Mouse (Mus musculus) cerebellum, adult 2 months (tissue): ENCODE results near the gene Haao. TPM values are rescaled to one million over a fixed set of nuclear protein-coding genes. Genes with fewer than 3 reads are reported as not detected.

Experiments used
- DNase-seq, 2 experiments: peaks; one replicate each; pipeline ENCODE4 v3.0.0; 2021
- H3K27ac ChIP-seq: fragments of 200-500 bp; 2 replicates; pipeline ENCODE4 v1.5.1; 2012; ENCODE audit warnings: low read length, control low read depth, inconsistent platforms; ENCODE audit not compliant: insufficient read depth
- H3K27me3 ChIP-seq: fragments of 200-500 bp; 2 replicates; pipeline ENCODE4 v1.6.1; 2012; ENCODE audit warnings: inconsistent platforms, mild to moderate bottlenecking, low read length, moderate library complexity; ENCODE audit not compliant: control insufficient read depth, insufficient read depth
- H3K4me1 ChIP-seq: fragments of 200-500 bp; 2 replicates; pipeline ENCODE4 v1.6.1; 2011; ENCODE audit warnings: low read length; ENCODE audit not compliant: control insufficient read depth, insufficient read depth
- H3K4me3 ChIP-seq: fragments of 200-500 bp; replicated peaks from 2 replicates; pipeline ENCODE3; 2011; ENCODE audit warnings: mild to moderate bottlenecking, low read depth, low read length, control low read depth; ENCODE audit not compliant: insufficient read depth
- CTCF ChIP-seq: fragments of 200-500 bp; IDR thresholded peaks from 2 replicates; pipeline ENCODE4 v1.5.1; 2011; ENCODE audit warnings: low read depth, mild to moderate bottlenecking, control low read depth, low read length, moderate library complexity, borderline replicate concordance; ENCODE audit not compliant: insufficient read depth
- POLR2A ChIP-seq: fragments of 200-500 bp; IDR thresholded peaks from 2 replicates; pipeline ENCODE4 v1.6.1; 2011; ENCODE audit warnings: low read length, control low read depth, borderline replicate concordance; ENCODE audit not compliant: insufficient read depth
- WGBS: fragments of 180-500 bp; shearing (Covaris S2); methylation state at CpG from one replicate; pipeline ENCODE4 v1.1.7; 2018; 5-methylcytosine and 5-hydroxymethylcytosine counted together
- polyA plus RNA-seq: library from polyadenylated mRNA; depleted of rRNA; stranded (reverse); fragments of >200 nt; gene quantifications from 2 replicates; pipeline ENCODE4 v1.2.3, GENCODE M21; 2012; rRNA removed

The Haao gene
- polyA plus RNA-seq, 1 experiment = 0.75 TPM

GRCm38 (mm10) chr17:83795121-83795520, 52.6 kb downstream of the Haao start:
- no peak for TF ChIP-seq POLR2A
- no peak for TF ChIP-seq CTCF
- Histone ChIP-seq H3K27me3 (no peaks in the 10 kb centered on the region), H3K27ac (no peak overlapping the region), H3K4me1 (no peaks in the 10 kb centered on the region), H3K4me3 (no peak overlapping the region)
- no peak for DNase-seq
- 97% methylated on average over 17 of the region's 17 CpGs for WGBS

DNA sequence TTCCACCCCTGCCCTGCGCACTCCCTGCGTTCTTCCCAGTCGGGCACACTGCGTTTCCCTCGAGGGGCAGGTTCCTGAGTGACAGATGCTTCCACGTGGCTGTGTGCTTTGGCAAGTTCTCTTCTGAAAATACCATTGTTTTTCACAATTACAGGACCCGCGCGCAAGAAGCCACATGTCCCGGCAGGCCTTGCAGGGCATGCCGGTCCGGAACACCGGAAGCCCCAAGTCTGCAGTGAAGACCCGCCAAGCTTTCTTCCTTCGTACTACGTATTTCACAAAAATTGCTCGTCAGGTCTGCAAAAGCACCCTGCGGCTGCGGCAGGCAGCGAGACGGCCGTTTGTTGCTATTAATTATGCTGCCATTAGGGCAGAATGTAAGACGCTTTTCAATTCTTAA, 55.4 kb downstream of the Haao start:
- no peaks in the 10 kb centered on the region for H3K4me1 ChIP-seq
- H3K4me3 ChIP-seq = no peak overlapping the region
- WGBS = 52% methylated on average over 23 of the region's 23 CpGs
- H3K27ac ChIP-seq = no peak overlapping the region
- no peaks in the 10 kb centered on the region for H3K27me3 ChIP-seq
- TF ChIP-seq CTCF = no peak
- no peak for TF ChIP-seq POLR2A
- no peak for DNase-seq

- no peak for TF ChIP-seq CTCF
- no peak for TF ChIP-seq POLR2A
- H3K4me3 ChIP-seq = no peak overlapping the region
- no peak for DNase-seq
- H3K27me3 ChIP-seq = no peaks in the 10 kb centered on the region
- H3K27ac ChIP-seq = no peak overlapping the region
- 76% methylated on average over 5 of the region's 5 CpGs for WGBS
- H3K4me1 ChIP-seq = no peaks in the 10 kb centered on the region
These were observed 57.6 kb downstream of the Haao start for GRCm38 (mm10) chr17:83790158-83790557.

GRCm38 (mm10) chr17:83786418-83786817, 61.3 kb downstream of the Haao start:
- DNase-seq = no peak
- WGBS = 98% methylated on average over 6 of the region's 6 CpGs
- Histone ChIP-seq H3K4me1 (no peaks in the 10 kb centered on the region), H3K4me3 (no peak overlapping the region), H3K27me3 (no peaks in the 10 kb centered on the region), H3K27ac (no peak overlapping the region)
- TF ChIP-seq CTCF (no peak), POLR2A (no peak)

DNA sequence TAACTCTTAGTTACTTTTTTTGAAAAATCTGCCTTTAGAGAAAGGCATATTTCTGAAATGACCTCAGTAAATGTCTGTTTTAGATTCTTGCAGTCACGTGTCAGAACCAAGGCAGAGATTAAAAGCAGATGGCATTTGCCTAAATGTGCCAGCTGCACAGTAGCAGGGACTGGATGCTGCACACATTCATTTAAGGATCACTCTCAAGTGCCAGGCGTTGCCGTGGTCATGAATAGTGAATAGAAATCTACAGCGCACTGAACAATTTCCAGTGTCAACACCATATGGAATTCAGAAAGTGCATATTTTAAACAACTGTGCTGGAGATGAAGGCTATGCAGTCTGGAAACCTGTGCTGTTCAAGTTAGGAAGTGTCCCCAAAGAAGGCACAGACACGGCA, 65.0 kb downstream of the Haao start:
- Histone ChIP-seq H3K4me1 (no peaks in the 10 kb centered on the region), H3K4me3 (no peak overlapping the region), H3K27ac (no peak overlapping the region), H3K27me3 (no peaks in the 10 kb centered on the region)
- WGBS = 23% methylated on average over 5 of the region's 5 CpGs
- peak in 1 of 2 experiments; percentile 34 for DNase-seq
- no peak for TF ChIP-seq CTCF
- no peak for TF ChIP-seq POLR2A

Other genes with a start within 250 kb of the Haao start
- gene Kcng3, start 216.1 kb downstream of the Haao start, polyA plus RNA-seq = 0.15 and 0.25 TPM in 2 replicates
- 67.2 and 68.2 TPM in 2 replicates for gene Mta3, start 141.8 kb downstream of the Haao start, polyA plus RNA-seq